Mouse (Mus musculus): Measurements from ENCODE around the gene Fank1. TPM values are rescaled to one million over a fixed set of nuclear protein-coding genes. Genes with fewer than 3 reads are reported as not detected.

Gene Fank1
- total RNA-seq, 2 experiments from 2014 or later: not detected

Other genes starting within 250 kb of the Fank1 start
- gene Tex36, start 174.7 kb upstream of the Fank1 start, total RNA-seq (2015; ENCODE audit: low replicate concordance): not detected in 2 replicates
- not detected in 2 replicates for gene Tex36, start 174.7 kb upstream of the Fank1 start, total RNA-seq (2017; ENCODE audit: low replicate concordance)
- gene Edrf1, start 139.3 kb upstream of the Fank1 start, total RNA-seq (2015; ENCODE audit: low replicate concordance): 8.1 and 18.0 TPM in 2 replicates
- gene Edrf1, start 139.3 kb upstream of the Fank1 start, total RNA-seq (2017; ENCODE audit: low replicate concordance): 14.1 and 23.1 TPM in 2 replicates
- 0.38 and 1.0 TPM in 2 replicates for gene Mmp21, start 96.8 kb upstream of the Fank1 start, total RNA-seq (2015; ENCODE audit: low replicate concordance)
- gene Mmp21, start 96.8 kb upstream of the Fank1 start, total RNA-seq (2017; ENCODE audit: low replicate concordance): 2.1 and 3.8 TPM in 2 replicates
- gene Bccip, start 67.5 kb upstream of the Fank1 start, total RNA-seq (2015; ENCODE audit: low replicate concordance): 20.7 and 26.1 TPM in 2 replicates
- gene Bccip, start 67.5 kb upstream of the Fank1 start, total RNA-seq (2017; ENCODE audit: low replicate concordance): 21.2 and 30.1 TPM in 2 replicates
- gene Uros, start 66.8 kb upstream of the Fank1 start, total RNA-seq (2015; ENCODE audit: low replicate concordance): 195 and 213 TPM in 2 replicates
- 278 and 315 TPM in 2 replicates for gene Uros, start 66.8 kb upstream of the Fank1 start, total RNA-seq (2017; ENCODE audit: low replicate concordance)
- 4.2 and 24.2 TPM in 2 replicates for gene Dhx32, start 5.9 kb downstream of the Fank1 start, total RNA-seq (2015; ENCODE audit: low replicate concordance)
- gene Dhx32, start 5.9 kb downstream of the Fank1 start, total RNA-seq (2017; ENCODE audit: low replicate concordance): 4.8 and 10.5 TPM in 2 replicates

Measured in erythroblast, adult 5-6 weeks (primary cell).